Mouse (Mus musculus) adrenal gland, postnatal 10 days (tissue): Measurements from ENCODE around the gene Fgd6. TPM values are rescaled to one million over a fixed set of nuclear protein-coding genes. Genes with fewer than 3 reads are reported as not detected.
A peak's percentile ranks its signal among the peaks of the same experiment; 100 is the strongest.

ENCODE experiments used
- DNase-seq: peaks from one replicate; pipeline ENCODE4 v3.0.0; 2021; ENCODE audit warnings: mixed read lengths
- total RNA-seq, 2 experiments: library from RNA; stranded (reverse); gene quantifications; 2 replicates each; pipeline ENCODE4 v1.2.3; 2021

Gene Fgd6
- total RNA-seq, 2 experiments from 2014 or later: 6.0 to 8.1 TPM

DNA sequence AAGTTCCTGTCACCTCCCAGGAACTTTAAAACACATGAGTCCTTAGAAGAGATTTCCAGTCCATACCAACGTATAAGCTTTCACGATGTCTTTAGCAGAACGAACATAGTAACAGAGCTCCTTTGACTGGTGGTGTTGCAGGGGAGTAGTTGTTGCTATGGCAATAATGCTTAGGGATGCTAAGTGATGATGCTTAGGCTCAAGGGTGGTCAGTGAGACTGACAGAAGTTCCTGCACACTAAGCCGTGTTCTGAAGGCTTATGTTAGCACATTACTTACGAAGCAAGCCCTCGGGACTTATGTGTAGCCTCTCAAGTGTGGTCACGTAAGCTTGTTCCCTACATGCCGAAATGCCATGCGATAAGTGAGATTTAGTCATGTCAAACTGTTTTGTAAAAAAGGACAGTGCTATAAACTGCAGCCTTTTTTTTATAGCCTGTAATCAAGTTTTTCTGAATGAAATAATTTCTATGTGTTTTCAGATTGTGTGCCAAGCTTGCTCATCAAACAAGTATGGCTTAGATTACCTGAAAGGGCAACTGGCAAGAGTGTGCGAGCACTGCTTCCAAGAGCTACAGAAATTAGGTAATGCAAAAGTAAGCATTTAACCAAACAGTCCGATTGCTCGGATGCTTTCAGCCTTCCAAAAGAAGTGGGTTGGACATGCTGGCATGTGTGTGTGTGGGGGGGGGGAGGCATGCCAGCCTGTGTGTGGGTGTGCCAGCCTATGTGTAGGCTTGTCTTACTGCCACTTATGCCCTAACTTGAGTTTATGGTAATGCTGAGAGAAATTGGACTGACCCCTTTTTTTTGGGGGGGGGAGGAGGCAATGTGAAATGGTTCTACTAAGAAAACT lies 99.0 kb downstream of the Fgd6 start:
- no peak for DNase-seq

DNA sequence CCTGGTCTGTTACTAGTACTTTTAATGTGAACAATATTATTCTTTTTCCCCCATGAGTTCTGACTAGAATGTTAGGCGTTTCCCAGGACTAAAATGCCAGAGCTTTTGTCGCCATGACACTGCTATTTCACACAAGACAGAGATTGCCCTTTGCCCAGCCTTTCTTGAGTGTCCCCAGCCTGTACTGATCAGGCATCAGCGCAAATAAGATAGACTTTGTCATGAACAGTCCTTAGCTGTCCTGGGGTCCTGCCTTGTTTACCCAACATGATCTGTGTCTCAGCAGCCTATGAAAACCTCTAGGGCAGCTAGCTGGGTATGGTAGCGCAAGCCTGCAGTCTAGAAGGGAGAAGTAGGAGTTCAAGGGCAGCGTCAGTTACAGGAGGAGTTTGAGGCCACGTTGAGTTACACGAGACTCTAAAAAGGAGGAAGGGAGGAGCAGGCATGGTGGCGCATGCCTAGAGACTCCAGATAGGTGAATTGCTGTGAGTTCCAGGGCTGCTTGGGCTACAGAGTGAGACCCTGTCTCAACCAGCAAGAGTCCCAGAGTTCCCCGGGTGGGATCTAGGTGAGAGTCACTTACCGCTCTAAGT lies 103.2 kb downstream of the Fgd6 start:
- DNase-seq: no peak

DNA sequence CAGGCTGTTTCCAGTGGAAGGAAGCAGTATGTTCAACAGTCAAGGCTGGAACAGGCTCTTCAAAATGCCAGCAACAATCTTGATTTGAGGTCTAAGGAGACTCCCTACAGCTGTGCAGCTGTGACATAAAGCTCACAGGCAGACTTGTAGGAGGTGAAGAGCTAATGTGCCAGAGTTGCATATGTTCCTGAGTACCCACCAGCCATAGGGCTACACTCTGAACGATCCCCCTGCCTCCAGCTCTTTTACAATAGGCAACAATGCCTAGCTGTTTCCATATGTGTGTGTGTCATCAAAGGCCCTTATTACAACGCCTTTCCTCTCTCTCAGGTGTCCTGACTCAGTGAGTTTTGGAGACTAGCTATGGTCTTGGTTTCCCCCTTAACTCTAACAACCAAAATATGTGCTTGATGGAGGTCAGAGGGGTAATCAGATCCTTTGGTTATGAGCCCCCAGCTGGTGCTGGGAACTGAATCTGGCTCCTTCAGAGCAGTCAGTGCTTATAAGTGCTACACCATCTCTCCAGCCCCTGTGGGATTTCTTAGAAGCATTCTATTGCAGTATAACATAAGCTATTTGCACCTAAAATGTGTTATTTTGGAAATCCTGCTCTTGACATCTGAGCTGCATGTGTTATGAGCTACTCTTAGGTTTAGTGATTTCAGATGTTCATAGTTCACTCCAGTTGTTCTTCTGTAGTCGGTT lies 104.6 kb downstream of the Fgd6 start:
- no peak for DNase-seq

DNA sequence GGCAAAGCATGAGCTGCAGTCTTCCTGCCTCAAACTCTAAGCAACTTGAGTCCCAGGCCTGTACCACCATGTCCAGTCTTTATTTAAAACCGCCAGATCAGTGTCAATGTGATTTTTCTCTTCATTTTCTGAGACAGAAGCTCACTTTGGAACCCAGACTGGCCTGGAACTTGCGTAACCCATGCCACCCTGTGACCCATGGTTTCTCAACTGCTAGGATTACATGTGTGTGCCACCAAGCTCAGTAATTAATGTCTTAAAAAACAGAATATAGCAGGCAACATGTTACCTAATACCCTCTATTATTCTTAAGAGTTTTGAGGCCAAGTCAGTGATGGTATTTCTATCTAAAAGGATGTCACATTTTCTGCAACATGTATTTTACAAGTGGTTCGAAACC lies 106.6 kb downstream of the Fgd6 start:
- no peak for DNase-seq

DNA sequence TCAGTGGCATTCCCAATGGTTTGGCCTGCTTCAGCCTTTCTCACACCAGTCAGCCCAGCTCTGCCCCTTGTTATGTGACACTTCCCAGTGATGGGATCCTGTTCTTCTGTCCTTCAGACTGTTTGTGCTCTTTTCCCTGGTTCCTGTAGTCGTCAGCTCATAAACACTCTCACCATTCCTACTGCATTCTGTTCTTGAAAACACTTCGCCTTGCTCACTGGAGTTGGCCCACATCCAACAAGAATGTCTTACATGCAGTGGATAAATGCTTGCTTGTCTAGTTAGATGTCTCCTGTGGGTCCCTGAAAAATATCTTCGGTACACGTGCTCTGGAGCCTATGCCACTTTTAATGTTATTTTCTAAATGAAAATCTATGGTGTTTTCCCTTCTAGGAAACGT lies 108.8 kb downstream of the Fgd6 start:
- no peak for DNase-seq

DNA sequence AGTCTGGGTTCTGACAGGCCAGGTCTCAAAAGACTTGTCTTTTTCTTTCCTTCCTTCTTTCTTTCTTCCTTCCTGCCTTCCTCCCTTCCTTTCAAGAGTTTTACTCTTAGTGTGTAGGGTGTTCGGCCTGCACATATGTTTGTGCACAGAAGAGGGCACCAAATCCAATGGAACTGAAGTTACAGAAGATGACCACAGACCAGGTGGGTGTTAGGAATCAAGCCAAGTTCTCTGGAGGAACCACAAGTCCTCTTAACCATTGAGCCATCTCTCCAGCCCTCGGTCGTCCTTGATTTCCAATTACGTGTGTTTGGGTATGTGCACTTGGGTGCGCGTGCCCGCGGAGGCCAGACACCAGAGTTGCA lies 111.6 kb downstream of the Fgd6 start:
- DNase-seq: no peak

DNA sequence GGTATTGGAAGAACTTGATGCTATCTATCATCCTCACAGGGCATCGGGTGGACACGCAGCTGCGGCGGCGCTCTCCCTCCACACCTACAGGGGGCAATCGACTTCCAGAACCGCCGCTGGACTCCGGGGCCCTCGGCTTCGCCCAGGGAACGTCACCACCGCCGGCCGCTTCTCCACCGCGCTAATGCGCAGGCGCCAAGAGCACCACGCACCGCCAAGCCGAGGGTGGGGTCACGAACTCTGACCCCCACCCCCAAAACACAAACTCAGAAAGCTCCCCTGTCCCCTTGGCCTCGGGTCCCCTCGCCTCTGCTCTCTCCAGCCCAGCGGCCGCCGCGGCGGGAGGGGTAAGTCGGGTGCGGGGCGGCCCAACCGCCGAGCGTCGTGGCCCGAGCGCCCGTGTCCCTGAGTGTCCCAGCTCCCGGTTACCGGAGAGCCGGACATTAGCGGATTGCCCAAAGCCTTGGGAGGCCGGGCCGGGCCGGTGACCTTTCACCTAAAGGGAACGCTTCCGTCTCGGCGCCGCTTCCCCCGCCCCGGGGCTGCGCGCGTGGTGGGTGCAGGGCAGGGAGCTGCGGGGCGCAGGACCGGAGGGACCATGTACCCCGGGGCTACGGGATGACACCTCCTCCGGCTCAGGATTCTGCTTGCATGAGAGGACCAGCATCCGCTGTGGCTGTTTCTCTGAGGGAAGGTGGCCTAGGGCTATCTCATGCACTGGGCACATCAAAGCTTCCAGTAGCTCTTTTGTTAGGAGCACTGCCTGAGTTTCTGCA lies 112.1 kb downstream of the Fgd6 start, which contains the start of gene Nr2c1:
Gene Nr2c1 (plus strand): TSS at position 268 of the 776 bp plus-strand sequence.
- peak; percentile 94 for DNase-seq

DNA sequence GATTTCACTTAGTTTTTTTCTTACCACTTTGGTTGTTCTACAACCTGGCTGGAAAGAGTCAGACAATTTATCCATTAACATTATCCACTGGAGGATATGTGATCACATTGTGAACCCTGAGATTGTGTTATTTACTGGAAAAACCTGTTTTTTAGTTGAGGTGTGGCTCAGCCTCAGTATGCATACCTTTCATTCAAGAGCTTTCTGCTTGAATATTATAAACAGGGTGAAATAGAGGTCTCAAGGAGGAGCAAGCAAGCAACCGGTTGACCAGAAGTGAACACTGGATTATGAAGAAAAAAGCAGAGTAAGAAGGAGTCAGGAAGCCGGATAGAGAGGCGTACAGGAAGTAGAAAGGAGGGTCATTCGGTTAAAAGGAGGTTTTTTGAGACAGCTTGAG lies 115.7 kb downstream of the Fgd6 start:
- DNase-seq: no peak

DNA sequence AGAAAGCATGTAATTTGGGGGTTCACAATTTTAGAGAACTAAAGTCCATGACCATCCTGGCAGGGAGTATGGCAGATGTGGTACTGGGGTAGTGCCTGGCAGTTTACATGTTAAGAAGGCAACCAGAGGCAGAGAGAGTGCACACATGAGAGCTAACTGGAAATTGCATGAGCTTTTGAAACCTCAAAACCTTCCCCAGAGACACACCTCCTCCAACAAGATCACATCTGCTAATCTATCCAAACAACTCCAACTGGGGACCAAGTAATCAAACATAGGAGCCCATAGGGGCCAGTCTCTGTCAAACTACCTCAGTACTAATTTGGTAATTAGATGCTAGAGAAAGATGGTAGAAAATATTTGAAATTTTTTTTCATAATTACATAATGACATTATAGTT lies 118.0 kb downstream of the Fgd6 start:
- DNase-seq: no peak

DNA sequence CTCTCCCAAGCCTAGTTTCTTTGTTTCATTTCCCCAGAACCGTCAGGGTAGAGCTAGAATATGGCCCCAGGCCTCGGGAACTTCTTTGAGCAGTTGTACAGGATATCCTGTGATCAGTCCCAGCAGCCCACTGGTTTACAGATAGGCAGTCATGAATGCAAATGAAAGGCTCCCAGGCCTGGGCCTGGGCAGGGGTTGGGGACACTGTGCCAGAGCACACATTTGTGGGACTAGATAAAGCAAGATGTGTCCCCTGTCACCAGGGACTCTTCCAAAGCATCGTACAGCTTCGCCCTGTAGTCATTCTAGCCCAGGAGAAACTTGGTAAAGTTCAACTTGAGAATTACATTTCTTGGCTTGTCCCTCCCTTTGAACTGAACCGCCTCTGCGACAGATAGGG lies 123.2 kb downstream of the Fgd6 start:
- DNase-seq: no peak

DNA sequence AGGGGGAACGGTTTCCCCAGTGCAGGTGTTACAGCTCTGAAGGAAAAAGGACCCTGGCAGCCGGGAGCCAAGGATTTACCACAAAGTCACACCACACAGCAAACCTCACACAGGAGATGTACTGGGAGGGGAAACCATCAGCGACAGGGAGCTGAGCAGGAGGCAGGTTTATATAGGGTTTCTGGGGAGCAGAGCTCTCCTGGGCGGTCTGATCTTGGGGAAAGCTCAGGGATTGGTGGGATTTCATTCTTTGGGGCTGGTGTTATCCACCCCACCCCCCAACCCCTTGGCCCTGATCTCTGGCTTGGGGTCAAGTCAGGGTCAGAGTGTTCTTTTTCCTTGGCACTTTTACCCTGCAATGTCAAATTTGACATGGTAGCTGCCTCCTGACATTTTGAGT lies 123.6 kb downstream of the Fgd6 start:
- DNase-seq: no peak

DNA sequence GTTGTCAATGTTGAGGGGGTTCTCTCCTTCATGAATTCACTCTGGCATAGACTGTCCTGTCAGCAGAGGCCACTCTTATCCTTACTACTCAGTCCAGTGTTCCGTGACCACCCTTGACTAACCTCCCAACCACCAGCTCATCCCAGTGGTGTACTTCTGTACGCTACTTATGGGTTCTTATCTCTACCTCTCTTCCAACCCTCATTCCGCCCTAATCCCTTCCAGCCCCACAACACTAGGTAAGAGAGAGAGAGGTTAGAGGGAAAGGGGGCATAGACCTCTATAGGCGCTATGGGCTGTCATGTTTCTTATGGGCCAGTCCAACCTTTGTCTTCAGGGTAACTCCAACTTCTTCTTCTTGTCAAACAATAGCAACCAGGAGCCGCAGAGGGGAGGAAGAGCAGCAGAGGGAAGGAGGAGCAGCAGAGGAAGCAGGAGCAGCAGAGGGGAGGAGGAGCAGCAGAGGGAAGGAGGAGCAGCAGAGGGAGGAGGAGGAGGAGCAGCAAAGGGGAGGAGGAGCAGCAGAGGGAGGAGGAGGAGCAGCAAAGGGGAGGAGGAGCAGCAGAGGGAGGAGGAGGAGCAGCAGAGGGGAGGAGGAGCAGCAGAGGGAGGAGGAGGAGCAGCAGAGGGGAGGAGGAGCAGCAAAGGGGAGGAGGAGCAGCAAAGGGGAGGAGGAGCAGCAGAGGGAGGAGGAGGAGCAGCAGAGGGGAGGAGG lies 125.4 kb downstream of the Fgd6 start:
- DNase-seq: no peak

DNA sequence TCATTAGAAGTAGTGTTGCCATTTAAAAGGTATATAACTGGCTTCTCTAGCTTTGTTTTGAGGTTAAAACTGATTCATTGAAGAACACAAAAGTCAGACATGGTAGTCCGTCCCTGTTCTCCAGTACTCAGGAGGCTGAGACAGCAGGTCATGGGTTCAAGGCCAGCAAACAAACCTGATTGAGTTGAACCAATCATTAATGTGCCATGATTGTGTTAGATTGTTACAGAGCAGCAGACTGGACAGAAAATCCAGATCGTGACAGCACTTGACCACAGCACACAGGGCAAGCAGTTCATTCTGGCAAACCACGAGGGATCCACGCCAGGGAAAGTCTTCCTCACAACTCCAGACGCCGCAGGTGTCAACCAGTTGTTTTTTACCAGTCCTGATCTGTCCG lies 126.2 kb downstream of the Fgd6 start:
- DNase-seq: no peak

DNA sequence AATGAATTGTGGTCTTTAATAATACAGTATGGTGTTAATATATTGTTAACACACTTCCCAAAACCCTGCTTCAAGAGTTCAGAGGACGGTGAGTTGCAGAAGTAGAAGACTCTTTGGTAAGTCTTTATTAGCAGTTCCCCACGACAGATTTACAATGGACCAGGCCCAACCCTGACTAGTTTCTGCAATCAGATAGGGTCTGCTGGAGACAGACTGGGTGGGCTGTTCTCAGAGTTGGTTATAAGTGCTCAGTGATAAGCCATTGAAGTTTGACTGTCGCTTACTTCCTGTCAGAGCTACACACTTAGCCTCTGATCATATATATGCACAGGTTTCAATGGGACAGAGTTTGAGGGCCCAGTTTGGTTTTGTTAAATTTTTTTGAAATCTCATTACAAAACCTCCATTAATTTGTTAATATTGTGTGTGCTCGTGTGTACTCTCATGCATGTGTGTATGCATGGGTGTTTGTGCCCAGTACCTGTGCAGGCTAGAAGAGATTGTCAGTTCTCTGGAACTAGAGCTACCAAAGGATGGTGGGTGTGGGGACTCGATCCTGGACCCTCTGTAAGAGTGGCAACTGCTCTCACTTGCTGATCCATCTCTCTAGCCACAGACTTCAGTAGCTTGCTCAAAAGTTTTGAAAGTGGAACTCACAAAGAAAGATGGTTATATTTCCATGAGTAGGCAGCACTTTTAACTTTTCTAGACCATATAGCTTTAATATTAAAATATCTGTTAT lies 128.5 kb downstream of the Fgd6 start:
- no peak for DNase-seq

DNA sequence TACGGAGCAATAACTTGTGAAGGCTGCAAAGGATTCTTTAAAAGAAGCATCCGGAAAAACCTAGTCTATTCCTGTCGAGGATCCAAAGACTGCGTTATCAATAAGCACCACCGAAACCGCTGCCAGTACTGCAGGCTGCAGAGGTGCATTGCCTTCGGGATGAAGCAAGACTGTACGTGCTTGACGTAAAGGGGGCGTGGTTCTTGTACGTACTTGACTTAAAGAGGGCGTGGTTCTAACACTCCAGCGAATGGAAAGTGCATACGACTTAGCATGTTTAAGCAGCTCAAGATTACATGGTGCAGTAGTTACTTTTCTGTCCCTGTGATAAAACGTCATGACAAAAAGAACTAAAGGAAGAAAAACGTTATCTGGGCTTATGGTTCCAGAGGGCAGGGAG lies 129.6 kb downstream of the Fgd6 start:
- DNase-seq: no peak

DNA sequence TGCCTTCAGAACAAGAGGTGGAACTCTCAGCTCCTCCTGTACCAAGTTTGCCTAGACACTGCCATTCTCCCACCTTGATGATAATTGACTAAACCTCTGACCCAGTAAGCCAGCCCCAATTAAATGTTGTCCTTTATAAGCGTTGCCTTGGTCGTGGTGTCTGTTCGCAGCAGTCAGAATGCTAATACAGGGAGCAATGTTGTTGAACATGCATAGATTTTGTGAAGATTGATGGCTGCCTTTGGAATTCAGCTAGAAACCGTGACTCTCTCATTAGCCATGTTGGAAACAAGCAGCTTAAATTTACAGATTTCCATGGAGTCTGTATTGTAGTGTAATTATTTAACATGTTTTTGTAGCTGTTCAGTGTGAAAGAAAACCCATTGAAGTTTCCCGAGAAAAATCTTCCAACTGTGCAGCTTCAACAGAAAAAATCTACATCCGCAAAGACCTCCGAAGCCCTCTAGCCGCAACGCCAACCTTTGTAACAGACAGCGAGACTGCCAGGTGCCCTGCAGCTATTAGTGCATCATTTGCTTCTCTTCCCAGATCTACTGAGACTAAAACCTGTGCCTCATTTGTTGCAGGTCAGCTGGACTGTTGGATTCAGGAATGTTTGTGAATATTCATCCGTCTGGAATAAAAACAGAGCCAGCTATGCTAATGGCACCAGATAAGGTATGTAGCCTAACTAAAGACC lies 131.4 kb downstream of the Fgd6 start:
- no peak for DNase-seq

DNA sequence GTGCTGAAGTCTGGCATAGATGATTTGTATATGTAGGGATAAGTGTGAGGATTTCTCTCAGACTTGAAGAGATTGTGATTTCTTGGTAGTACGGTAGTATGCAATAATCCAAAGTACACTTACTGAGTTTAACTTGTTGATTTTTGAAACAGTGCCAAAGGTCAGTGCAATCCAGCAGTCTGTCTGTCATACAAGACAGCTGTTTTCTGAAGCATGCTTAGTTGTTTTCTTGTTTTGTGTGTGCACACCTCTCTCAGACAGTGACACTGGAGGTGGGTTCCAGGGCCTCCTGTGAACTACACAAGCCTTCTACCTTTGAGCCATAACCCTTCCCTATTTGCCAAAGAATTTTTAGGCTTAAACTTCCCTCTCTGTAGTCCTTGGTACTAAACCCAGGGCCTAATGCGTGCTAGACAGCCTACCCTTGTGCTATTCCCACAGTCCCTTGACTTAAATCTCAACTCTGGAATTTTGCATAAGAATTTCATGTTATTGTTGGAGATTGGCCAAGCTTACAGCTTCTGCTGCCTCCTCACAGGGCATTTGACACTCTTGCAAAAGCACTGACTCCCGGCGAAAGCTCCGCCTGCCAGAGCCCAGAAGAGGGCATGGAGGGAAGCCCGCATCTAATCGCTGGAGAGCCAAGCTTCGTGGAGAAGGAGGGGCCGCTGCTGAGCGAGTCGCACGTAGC lies 135.8 kb downstream of the Fgd6 start:
- DNase-seq: peak; percentile 12

DNA sequence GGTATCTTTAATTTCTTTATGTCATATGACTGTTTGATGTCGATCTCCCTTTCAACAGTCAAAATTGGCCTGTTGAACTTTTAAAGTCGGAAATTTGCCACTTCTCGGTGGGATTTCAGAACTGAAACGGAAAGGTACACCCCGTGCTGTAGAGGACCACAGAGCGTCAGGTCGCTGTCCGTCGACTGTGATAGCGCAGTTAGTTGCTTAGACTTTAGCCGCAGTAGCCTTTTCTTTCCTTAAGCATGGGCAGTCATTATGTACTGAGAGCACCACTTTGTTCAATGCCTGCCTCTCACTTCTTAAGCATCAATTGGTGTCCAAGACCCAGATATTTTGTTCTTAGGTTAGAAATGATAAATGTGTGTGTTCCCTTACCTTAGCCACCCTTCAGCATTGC lies 136.3 kb downstream of the Fgd6 start:
- no peak for DNase-seq

DNA sequence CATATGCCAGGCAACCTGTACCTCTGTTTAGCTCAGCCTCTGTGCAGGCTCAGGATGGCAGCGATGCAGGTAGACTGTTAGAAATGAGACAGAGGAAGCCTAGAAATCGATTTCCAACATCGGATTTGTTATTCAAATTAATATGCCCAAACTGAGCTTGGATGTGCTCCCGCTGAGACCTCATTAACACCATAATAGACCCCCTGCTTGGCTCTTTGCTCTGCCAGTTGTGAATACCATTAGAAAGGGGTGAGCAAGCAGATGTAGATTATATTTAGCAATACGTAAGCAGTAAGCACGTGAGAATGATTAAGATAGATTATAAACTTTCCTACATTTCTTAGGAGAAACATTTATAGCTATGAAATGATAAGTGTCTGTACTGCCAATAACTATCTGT lies 136.9 kb downstream of the Fgd6 start:
- DNase-seq: no peak

DNA sequence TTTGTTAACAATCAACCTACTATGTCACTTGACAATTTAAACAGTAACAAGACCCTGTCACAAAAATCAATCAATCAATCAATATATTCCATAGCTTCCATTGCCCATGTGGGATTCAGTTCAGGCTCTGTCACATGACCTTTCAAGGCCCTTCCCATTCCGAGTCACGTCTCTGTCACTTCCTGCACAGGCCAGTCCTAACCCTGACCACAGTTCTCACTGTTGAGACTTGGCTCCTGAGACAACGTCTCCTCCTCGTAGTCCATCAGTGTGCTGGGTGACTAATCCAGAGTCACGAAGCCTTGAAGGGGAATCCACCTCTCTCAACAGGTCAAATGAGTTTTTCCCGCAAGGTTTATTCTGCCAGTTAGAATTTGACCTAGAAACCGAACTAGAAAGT lies 138.9 kb downstream of the Fgd6 start:
- DNase-seq: peak; percentile 15
